Mouse (Mus musculus) cerebellum, adult 2 months (tissue): Measurements from ENCODE around the gene Kcna7. TPM values are rescaled to one million over a fixed set of nuclear protein-coding genes. Genes with fewer than 3 reads are reported as not detected.

Experiments
- DNase-seq, 2 experiments: peaks; one replicate each; pipeline ENCODE4 v3.0.0; 2021
- H3K27ac ChIP-seq: fragments of 200-500 bp; 2 replicates; pipeline ENCODE4 v1.5.1; 2012; ENCODE audit warnings: low read length, control low read depth, inconsistent platforms; ENCODE audit not compliant: insufficient read depth
- H3K27me3 ChIP-seq: fragments of 200-500 bp; 2 replicates; pipeline ENCODE4 v1.6.1; 2012; ENCODE audit warnings: inconsistent platforms, mild to moderate bottlenecking, low read length, moderate library complexity; ENCODE audit not compliant: control insufficient read depth, insufficient read depth
- H3K4me1 ChIP-seq: fragments of 200-500 bp; 2 replicates; pipeline ENCODE4 v1.6.1; 2011; ENCODE audit warnings: low read length; ENCODE audit not compliant: control insufficient read depth, insufficient read depth
- H3K4me3 ChIP-seq: fragments of 200-500 bp; replicated peaks from 2 replicates; pipeline ENCODE3; 2011; ENCODE audit warnings: mild to moderate bottlenecking, low read depth, low read length, control low read depth; ENCODE audit not compliant: insufficient read depth
- CTCF ChIP-seq: fragments of 200-500 bp; IDR thresholded peaks from 2 replicates; pipeline ENCODE4 v1.5.1; 2011; ENCODE audit warnings: low read depth, mild to moderate bottlenecking, control low read depth, low read length, moderate library complexity, borderline replicate concordance; ENCODE audit not compliant: insufficient read depth
- POLR2A ChIP-seq: fragments of 200-500 bp; IDR thresholded peaks from 2 replicates; pipeline ENCODE4 v1.6.1; 2011; ENCODE audit warnings: low read length, control low read depth, borderline replicate concordance; ENCODE audit not compliant: insufficient read depth
- WGBS: fragments of 180-500 bp; shearing (Covaris S2); methylation state at CpG from one replicate; pipeline ENCODE4 v1.1.7; 2018; 5-methylcytosine and 5-hydroxymethylcytosine counted together
- polyA plus RNA-seq: library from polyadenylated mRNA; depleted of rRNA; stranded (reverse); fragments of >200 nt; gene quantifications from 2 replicates; pipeline ENCODE4 v1.2.3, GENCODE M21; 2012

Gene Kcna7
- polyA plus RNA-seq, 1 experiment = not detected

GRCm38 (mm10) chr7:45396787-45397186 lies 8.7 kb upstream of the Kcna7 start:
- H3K27me3 ChIP-seq = no peaks in the 10 kb centered on the region
- H3K4me3 ChIP-seq = no peak overlapping the region
- 0 out of 2 replicates have a peak, but pooled peaks cover 2% of the 10 kb centered on the region for H3K4me1 ChIP-seq
- DNase-seq = no peak
- H3K27ac ChIP-seq = no peak overlapping the region
- WGBS = 81% methylated on average over 2 of the region's 2 CpGs
- no peak for TF ChIP-seq CTCF
- TF ChIP-seq POLR2A = no peak

GRCm38 (mm10) chr7:45401521-45402085 lies 3.9 kb upstream of the Kcna7 start:
- DNase-seq = no peak
- no peaks in the 10 kb centered on the region; the same call in 1 of the 2 replicates for H3K4me1 ChIP-seq
- H3K4me3 ChIP-seq = no peak overlapping the region
- peaks cover 3% of the 10 kb centered on the region; the same call in 1 of the 2 replicates for H3K27me3 ChIP-seq
- WGBS = 67% methylated on average over 10 of the region's 10 CpGs
- TF ChIP-seq CTCF (no peak), POLR2A (no peak)
- H3K27ac ChIP-seq = no peak overlapping the region

GRCm38 (mm10) chr7:45403532-45404261 lies 1.8 kb upstream of the Kcna7 start:
- WGBS = 41% methylated on average over 6 of the region's 6 CpGs
- Histone ChIP-seq H3K27me3 (peaks cover 6% of the 10 kb centered on the region; the same call in 1 of the 2 replicates), H3K27ac (no peak overlapping the region), H3K4me3 (no peak overlapping the region), H3K4me1 (no peaks in the 10 kb centered on the region; the same call in 1 of the 2 replicates)
- peak; percentile 38 to 45 for DNase-seq
- TF ChIP-seq CTCF (peak; percentile 33; the same call in 1 of the 2 replicates), POLR2A (no peak)

GRCm38 (mm10) chr7:45406157-45407156 lies 1.0 kb downstream of the Kcna7 start:
- no peak overlapping the region for H3K27ac ChIP-seq
- 2% methylated on average over 113 of the region's 114 CpGs for WGBS
- no peak for TF ChIP-seq POLR2A
- no peak for TF ChIP-seq CTCF
- H3K27me3 ChIP-seq = peaks cover 6% of the 10 kb centered on the region; the same call in 1 of the 2 replicates
- DNase-seq = no peak
- peak overlapping the region; percentile 44 for H3K4me3 ChIP-seq
- H3K4me1 ChIP-seq = no peaks in the 10 kb centered on the region; the same call in 1 of the 2 replicates

GRCm38 (mm10) chr7:45407836-45408235 lies 2.4 kb downstream of the Kcna7 start:
- DNase-seq = no peak
- Histone ChIP-seq H3K4me1 (no peaks in the 10 kb centered on the region; the same call in 1 of the 2 replicates), H3K4me3 (no peak overlapping the region), H3K27ac (no peak overlapping the region), H3K27me3 (peaks cover 6% of the 10 kb centered on the region; the same call in 1 of the 2 replicates)
- TF ChIP-seq POLR2A (no peak), CTCF (no peak)
- WGBS = 62% methylated on average over 10 of the region's 10 CpGs

GRCm38 (mm10) chr7:45408351-45408750 lies 2.9 kb downstream of the Kcna7 start:
- Histone ChIP-seq H3K27ac (no peak overlapping the region), H3K4me1 (no peaks in the 10 kb centered on the region; the same call in 1 of the 2 replicates), H3K4me3 (no peak overlapping the region), H3K27me3 (peaks cover 6% of the 10 kb centered on the region; the same call in 1 of the 2 replicates)
- 71% methylated on average over 7 of the region's 7 CpGs for WGBS
- DNase-seq = no peak
- no peak for TF ChIP-seq CTCF
- no peak for TF ChIP-seq POLR2A

- DNase-seq = no peak
- Histone ChIP-seq H3K4me3 (no peak overlapping the region), H3K27ac (no peak overlapping the region), H3K4me1 (no peaks in the 10 kb centered on the region; the same call in 1 of the 2 replicates), H3K27me3 (peaks cover 6% of the 10 kb centered on the region; the same call in 1 of the 2 replicates)
- WGBS = 86% methylated on average over 17 of the region's 17 CpGs
- no peak for TF ChIP-seq CTCF
- no peak for TF ChIP-seq POLR2A
These were observed 3.5 kb downstream of the Kcna7 start for GRCm38 (mm10) chr7:45408949-45409348.
